Mouse (Mus musculus) neural tube, embryonic 10.5 days (tissue): ENCODE measurements around the gene Jade1.

Source experiments
- DNase-seq: peaks from one replicate; pipeline ENCODE4 v3.0.0-alpha.2; 2017; ENCODE audit warnings: low spot score; ENCODE audit errors: extremely low spot score

Gene Jade1

GRCm38 (mm10) chr3:41551671-41552070 is 3.9 kb upstream of the Jade1 start:
- no peak for DNase-seq

- DNase-seq: no peak
These were observed 2.6 kb upstream of the Jade1 start for GRCm38 (mm10) chr3:41552777-41553548.

GRCm38 (mm10) chr3:41553681-41554080 is 1.9 kb upstream of the Jade1 start:
- no peak for DNase-seq

GRCm38 (mm10) chr3:41554480-41555475 is 753 bp upstream of the Jade1 start:
- DNase-seq: no peak

- no peak for DNase-seq
These were observed 1.1 kb downstream of the Jade1 start for GRCm38 (mm10) chr3:41556451-41557266.

- DNase-seq: no peak
These were observed 1.9 kb downstream of the Jade1 start for GRCm38 (mm10) chr3:41557267-41557995.

GRCm38 (mm10) chr3:41560489-41560888 is 5.0 kb downstream of the Jade1 start:
- DNase-seq: no peak

- no peak for DNase-seq
These were observed 6.3 kb downstream of the Jade1 start for GRCm38 (mm10) chr3:41561787-41562186.

- peak; percentile 84 for DNase-seq
These were observed 7.8 kb downstream of the Jade1 start for GRCm38 (mm10) chr3:41563211-41563931.

GRCm38 (mm10) chr3:41563997-41564396 is 8.5 kb downstream of the Jade1 start:
- peak; percentile 54 for DNase-seq

- peak; percentile 83 for DNase-seq
These were observed 9.1 kb downstream of the Jade1 start for GRCm38 (mm10) chr3:41564471-41565213.

GRCm38 (mm10) chr3:41565410-41565823 is 9.9 kb downstream of the Jade1 start:
- peak; percentile 85 for DNase-seq

GRCm38 (mm10) chr3:41565955-41566354 is 10.4 kb downstream of the Jade1 start:
- DNase-seq: peak; percentile 80

GRCm38 (mm10) chr3:41569943-41570342 is 14.4 kb downstream of the Jade1 start:
- no peak for DNase-seq

GRCm38 (mm10) chr3:41572131-41572530 is 16.6 kb downstream of the Jade1 start:
- DNase-seq: no peak

GRCm38 (mm10) chr3:41572968-41573367 is 17.4 kb downstream of the Jade1 start:
- DNase-seq: no peak

GRCm38 (mm10) chr3:41574208-41574607 is 18.7 kb downstream of the Jade1 start:
- no peak for DNase-seq

- DNase-seq: no peak
These were observed 19.3 kb downstream of the Jade1 start for GRCm38 (mm10) chr3:41574720-41575435.

- DNase-seq: no peak
These were observed 20.4 kb downstream of the Jade1 start for GRCm38 (mm10) chr3:41575971-41576370.
